Mouse (Mus musculus) bone marrow macrophage, adult 2 months (primary cell): ENCODE data around the gene B230217C12Rik.

Source experiments
- CTCF ChIP-seq: IDR thresholded peaks from 2 replicates; pipeline ENCODE4 v1.5.1; 2012; ENCODE audit warnings: low read depth, mild to moderate bottlenecking, low read length, moderate library complexity
- POLR2A ChIP-seq: IDR thresholded peaks from 2 replicates; pipeline ENCODE4 v1.6.1; 2012; ENCODE audit warnings: mild to moderate bottlenecking, low read depth, low read length, borderline replicate concordance

DNA sequence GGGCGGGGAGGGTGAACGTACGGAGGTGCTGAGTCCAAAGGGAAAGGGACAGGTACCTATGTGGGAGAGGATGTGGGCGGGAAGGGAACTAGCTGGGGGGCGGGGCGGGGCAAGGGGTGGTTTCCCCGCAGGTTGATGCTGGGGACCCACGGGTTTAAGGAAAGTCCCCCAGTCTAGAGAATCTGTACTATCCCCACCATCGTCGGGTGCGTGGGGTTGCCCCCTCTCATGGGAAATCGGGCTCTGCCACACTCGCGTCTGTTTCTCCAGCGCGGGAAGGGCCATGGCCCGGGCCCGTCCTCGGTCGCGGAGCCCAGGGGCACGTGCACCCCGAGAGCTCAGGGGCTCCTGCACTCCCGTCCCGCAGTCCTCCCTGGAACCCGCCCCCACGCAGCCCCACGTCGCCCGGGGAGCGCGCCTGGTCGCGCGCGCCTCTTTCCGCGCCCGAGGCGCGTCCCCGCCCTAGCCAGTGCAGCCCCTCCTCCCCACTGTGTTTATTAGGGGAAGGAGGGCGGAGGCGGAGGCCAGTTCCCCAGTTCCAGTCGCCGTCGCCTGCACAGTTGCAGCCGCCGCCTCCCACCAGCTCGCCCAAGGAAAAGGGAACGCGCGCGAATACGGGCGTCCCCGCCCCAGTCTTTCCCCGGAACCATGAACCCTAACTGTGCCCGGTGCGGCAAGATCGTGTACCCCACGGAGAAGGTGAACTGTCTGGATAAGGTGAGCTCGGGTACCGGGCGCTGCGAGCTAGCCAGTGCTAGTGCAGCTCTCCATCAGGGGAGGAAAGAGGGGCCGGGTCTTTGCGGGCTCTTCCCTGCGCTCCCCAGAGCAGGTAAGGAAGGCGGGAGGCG, 41.2 kb upstream of the B230217C12Rik start:
- TF ChIP-seq POLR2A (peak; percentile 55; the same call in 1 of the 2 replicates), CTCF (no peak)
